Mouse (Mus musculus) c-Kit-positive CD71-negative TER-119-negative erythroid progenitor cells, embryonic 14.5 days (primary cell): ENCODE data around the gene Ppp1r3d.

Experiments used
- DNase-seq: peaks from one replicate; pipeline ENCODE4 v3.0.0-alpha.2; 2013; ENCODE audit warnings: low read depth

The Ppp1r3d gene

GRCm38 (mm10) chr2:178414261-178415149 is at the start of gene Ppp1r3d, which contains the start of gene Fam217b:
TSS of gene Ppp1r3d (minus strand) at chr2:178414472.
TSS of gene Fam217b (plus strand) at chr2:178414524.
- DNase-seq, result peak; percentile 43

DNA sequence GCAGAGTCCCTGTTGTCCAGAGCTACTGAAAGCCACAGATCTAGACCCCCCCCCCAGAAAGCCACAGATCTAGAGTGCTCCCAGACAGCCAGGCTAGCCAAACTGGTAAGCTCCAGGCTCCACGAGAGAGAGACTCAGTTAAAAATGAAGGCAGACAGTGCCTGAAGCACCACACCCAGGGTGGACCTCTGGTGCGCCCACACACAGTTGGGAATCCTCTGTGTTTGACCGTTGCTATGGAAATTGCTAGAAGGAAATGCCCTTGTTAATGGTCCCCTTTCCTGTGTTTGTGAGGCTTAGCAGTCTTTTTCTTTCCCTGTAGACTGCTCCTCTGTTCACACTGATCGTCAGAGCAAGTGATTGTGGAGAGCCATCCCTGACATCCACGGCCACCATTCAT is 46.1 kb upstream of the Ppp1r3d start:
- DNase-seq, result no peak

DNA sequence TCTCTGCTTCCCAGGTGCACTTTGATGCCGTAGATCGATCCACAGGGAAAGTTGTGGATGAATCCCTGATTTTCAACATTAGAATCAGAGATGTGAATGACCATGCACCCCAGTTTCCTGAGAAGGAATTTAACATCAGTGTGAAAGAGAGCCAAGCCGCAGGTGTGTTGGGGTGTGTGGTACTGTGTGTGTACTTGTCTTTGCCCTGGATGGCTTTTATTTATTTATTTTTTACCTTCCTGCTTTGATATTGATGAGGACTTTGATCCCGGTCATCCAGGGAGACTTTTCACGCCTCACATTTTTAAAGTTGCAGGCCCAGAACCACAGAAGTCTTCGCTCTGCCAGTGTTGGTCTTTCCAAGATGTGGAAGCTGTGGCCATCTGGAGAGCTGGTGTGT is 43.1 kb upstream of the Ppp1r3d start:
- no peak for DNase-seq

- no peak for DNase-seq
Measured at GRCm38 (mm10) chr2:178454664-178455516, 40.6 kb upstream of the Ppp1r3d start.

GRCm38 (mm10) chr2:178450961-178451360 is 36.7 kb upstream of the Ppp1r3d start:
- DNase-seq, result no peak

GRCm38 (mm10) chr2:178450236-178450635 is 36.0 kb upstream of the Ppp1r3d start:
- no peak for DNase-seq

DNA sequence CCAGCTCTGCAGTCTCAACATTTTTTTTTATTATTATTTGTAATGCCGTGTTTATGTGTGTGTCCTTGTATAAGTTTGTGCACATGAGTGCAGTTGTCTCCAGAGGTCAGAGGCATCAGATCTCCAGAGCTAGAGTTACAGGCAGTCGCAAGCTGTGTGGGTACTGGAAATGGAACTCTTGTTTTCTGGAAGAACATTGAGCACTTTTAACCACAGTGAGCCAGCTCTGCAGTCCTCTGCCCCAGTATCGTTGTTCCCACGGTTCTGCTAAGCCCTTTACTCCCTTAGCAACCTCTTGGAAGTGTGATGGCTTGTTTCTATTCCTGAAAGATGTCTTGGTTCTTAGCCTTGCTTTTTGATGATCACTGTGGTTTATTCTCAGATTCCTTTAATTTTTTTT is 35.1 kb upstream of the Ppp1r3d start:
- DNase-seq, result no peak

GRCm38 (mm10) chr2:178437311-178437710 is 23.0 kb upstream of the Ppp1r3d start:
- DNase-seq, result no peak

DNA sequence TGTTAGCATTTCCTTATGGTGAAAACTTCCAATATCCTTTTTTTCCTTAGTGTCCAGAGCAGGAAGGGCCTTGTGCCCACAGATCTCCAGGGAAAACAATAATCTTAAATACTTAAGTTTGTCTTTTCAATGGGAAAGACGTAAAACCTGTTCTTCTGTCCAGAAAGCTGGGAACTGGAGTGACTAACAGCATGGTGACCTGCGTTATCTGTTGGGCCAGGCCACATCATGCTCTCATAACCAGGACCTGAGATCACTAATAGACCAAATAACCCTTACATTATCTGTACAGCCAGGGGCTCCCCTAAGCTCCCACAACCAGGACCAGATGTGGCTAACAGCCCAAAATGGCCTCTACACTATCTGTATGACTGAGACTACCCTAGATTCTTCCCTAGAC is 19.6 kb upstream of the Ppp1r3d start:
- DNase-seq, result no peak

DNA sequence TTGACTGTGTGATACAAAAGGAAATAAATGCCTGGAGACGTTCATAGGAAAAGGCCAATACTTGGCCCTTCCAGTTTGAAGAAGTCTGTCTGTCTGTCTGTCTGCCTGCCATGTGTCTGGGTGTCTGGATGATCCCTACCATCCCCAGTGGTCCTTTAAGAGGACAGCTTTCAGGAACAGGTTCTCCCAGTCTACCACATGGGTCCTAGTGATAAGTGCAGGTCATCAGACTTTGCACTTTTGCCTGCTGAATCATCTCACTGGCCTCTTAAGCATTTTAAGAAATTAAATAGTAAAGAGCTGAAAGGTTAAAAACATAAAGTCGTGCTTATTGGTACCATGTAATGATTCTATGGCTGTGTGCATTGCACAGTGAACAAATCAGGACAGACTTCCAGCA is 19.2 kb upstream of the Ppp1r3d start:
- DNase-seq, result no peak

GRCm38 (mm10) chr2:178430231-178430630 is 16.0 kb upstream of the Ppp1r3d start, which contains the start of gene Cdh26:
TSS of gene Cdh26 (plus strand) at chr2:178430531.
- DNase-seq, result no peak

DNA sequence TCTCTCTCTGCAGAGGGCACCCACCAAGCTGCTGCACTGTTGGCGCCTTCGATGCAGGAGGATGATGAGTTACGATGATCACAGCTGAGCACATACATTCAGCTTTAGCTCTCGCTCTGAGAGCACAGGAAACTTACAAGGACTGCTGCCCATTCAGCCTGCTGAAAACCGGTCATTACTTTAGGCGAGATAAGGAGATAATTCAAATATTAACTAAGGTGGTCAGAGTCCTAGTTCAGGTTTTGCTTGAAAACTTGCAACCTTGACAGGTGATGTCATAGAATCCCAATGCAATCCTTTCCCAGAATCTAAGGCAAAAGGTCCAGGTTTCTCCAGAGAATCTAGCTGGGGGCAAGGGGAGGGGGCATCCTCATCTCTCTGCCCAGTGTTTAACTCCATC is 15.2 kb upstream of the Ppp1r3d start:
- no peak for DNase-seq

DNA sequence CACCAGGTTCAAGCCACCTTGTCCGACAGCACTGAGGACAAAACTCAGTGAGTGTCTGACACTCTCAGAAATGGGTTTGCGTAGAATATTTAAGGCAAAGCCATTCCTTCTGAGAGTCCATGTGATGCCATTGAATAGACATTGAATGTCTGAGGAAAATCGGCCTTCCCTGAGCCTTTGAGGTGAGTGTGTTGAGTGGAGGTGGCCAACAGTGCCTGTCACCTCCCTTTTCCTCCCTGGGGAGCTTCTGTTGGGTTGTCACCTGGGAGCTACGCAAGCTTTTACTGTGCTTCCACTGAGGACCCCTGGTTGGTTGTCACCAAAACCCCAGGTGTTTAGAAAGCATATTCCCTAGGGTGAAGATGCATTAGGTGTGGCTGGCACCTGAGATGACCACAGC is 14.4 kb upstream of the Ppp1r3d start:
- DNase-seq, result no peak

GRCm38 (mm10) chr2:178428183-178428582 is 13.9 kb upstream of the Ppp1r3d start:
- no peak for DNase-seq

DNA sequence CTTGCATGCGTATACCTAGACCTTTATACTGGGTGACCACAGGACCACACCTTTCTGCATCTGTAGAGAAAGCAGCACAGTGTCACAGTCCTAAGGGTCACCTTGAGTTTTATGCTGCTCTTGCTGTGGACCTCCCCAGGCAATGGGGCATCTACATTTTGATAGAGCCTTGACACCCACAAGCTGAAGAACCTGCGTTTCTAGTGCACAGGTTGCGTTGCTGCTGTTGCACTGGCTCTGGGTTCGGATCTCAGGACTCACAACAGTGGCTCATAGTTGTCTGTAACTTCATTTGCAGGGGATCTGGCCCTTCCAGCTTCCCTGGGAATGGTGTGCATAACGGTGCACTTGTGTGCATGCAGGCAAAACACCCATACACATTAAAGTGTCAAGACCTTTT is 12.9 kb upstream of the Ppp1r3d start:
- DNase-seq, result no peak

GRCm38 (mm10) chr2:178426229-178426628 is 12.0 kb upstream of the Ppp1r3d start:
- DNase-seq, result no peak

DNA sequence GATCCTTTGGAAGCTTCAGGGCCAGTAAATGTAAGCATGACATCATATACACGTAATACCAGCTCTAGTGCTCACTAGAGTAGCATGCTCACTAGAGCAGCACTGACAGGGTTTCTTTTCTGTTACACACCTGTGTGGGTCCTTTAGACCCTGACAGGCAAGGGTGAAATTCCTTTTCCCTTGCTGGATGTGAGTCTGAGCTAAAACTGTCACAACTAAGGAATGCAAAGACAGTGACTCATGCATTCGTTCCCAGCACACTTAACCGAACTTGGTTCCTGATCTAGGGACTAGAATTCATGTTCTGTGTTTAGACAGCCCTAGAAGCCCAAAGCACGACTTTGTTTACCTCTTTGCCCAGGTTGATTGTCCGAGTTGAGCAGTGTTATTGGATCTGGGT is 9.0 kb upstream of the Ppp1r3d start:
- no peak for DNase-seq

- no peak for DNase-seq
Measured at GRCm38 (mm10) chr2:178422186-178422585, 7.9 kb upstream of the Ppp1r3d start.

GRCm38 (mm10) chr2:178421603-178422002 is 7.3 kb upstream of the Ppp1r3d start:
- DNase-seq, result no peak

- DNase-seq, result no peak
Measured at GRCm38 (mm10) chr2:178420576-178420975, 6.3 kb upstream of the Ppp1r3d start.

DNA sequence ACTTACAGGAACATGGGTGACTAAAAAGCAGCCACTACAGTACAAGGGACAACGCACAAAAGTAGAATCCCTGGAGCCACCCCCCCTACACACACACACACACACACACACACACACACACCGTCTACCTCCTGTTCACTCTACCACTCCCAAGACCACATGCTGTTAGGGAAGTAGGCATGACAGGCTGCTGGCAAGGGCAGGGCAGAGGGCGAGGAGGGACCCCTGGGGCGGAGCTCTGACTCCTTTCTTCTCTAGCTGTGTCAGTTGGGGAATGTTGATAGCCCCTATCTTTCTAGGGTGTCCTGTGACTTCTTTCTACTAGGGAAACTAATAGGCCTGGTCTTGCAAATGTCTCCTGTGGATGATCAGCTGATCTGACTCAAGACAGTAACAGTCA is 2.7 kb upstream of the Ppp1r3d start:
- DNase-seq, result no peak

GRCm38 (mm10) chr2:178416427-178416826 is 2.2 kb upstream of the Ppp1r3d start:
- peak; percentile 45 for DNase-seq

- DNase-seq, result no peak
Measured at GRCm38 (mm10) chr2:178415150-178415448, 827 bp upstream of the Ppp1r3d start.
